Mouse (Mus musculus) CD4-positive, CD25-positive, alpha-beta regulatory T cell, adult 4 months (primary cell): ENCODE data around the gene Gpr101. TPM values are rescaled to one million over a fixed set of nuclear protein-coding genes. Genes with fewer than 3 reads are reported as not detected.

ENCODE experiments used
- ATAC-seq: one replicate; pipeline ENCODE4 v1.8.0; 2017
- polyA plus RNA-seq, 2 experiments: library from polyadenylated mRNA; unstranded; fragments of 100-300 nt; shearing (Covaris generic); gene quantifications; one replicate each; pipeline ENCODE4 v1.2.1; 2017

Gene Gpr101
- not detected for polyA plus RNA-seq

DNA sequence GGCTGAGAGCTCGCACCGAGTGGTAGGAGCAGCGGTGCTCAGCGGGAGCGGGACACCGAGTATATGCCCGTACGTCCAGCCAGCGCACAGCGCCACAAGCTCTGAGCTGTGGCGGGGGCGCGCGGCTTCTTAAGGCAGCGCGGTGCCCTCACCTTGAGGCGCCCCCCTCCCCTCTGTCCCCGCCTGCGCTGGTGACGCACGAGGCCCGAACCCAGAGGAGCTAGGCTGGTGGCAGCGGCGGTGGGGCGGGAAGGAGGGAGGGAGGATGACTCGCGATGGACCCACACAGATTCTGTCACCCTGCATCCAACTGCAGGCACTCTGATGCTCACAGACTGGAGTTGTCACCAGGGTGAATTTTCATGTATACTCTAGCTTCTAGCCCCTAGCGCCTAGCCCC lies at the start of gene Gpr101:
TSS of gene Gpr101 (minus strand) at position 124 of the 400 bp plus-strand sequence.
- no peak for ATAC-seq

DNA sequence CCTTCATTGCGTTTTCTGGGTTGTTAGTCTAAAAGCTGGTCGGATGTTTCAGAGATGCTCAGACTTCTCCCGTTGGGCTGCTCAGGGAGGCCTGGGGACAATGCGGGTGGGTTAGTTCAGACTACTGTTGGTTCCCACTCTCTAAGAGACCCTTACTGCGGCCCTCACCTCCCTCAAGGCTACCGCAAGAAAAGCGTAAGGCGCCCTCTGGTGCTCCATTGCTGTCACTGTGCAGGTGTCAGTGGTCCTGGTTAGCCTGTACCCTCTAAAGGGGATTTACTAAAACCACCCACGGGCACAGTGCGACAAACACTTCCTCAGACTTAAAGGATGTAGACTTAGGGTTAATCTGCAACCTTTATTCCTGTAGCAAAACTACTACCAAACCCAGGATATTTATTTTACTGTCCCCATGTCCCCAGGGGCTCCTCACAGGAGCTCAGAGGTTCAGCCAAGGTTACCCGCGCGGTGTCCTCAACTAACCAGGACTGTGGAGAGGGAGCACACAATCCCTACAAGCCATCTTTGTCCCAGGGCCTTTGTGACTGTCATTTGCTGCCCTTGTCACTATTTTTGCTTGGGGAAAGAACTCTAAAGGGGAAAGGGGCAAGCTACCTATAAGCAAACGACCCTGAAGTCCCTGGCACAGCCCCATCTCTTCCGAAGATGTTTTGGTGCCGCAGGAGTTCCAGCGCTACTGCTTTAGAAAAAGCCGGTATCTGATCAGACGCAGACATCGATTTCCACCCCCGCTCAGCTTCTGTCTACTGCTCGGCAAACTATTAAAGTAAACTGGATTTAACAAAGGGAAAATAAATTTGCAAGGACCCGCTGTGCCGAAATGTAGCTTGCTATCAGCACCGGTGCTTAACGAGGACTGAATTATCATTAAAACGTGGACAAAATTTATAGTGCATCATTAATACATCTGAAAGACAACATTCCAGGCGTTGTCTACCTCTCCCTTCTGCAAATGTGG lies 17.8 kb upstream of the Gpr101 start:
- no peak for ATAC-seq

DNA sequence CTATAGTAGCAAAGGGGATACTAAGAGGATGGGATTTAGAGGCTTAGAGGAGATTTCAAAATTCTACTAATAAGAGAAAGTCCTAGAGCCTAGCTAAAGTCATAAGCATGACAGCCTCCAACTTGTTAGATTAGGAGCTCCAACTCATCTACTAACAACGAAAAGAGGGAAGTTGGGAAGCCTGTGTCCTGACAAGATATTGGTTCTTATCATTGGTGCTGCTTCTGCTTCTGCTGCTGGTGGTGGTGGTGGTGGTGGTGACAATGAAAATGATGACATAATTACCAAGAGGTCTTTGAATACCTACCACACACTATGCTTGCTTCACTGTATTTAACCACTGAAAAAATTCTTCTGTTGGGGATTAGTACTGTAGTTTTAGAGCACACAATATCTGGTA lies 2.7 kb upstream of the Gpr101 start:
- ATAC-seq, result no peak

Other genes with a start within 250 kb of the Gpr101 start
- gene Arhgef6, start 165.0 kb downstream of the Gpr101 start, polyA plus RNA-seq, result 100 to 1,000 TPM in 1 of 2 experiments, 10 to 100 TPM in 1; 80.3 to 107 TPM
- gene Rbmx, start 110.7 kb downstream of the Gpr101 start, polyA plus RNA-seq, result 10 to 100 TPM; 74.9 to 92.2 TPM
- gene Gm364, start 94.6 kb downstream of the Gpr101 start, polyA plus RNA-seq, result not detected